Mouse (Mus musculus) stomach, embryonic 16.5 days (tissue): ENCODE measurements around the gene Tdrd9. TPM values are rescaled to one million over a fixed set of nuclear protein-coding genes. Genes with fewer than 3 reads are reported as not detected.
"Not testable (repeated sequence)": the region's sequence is repeated elsewhere in the genome, so short reads cannot be mapped to it uniquely, and the experiment has no call there.

Source experiments
- ATAC-seq: fragments of 200-750 bp; cut with Nextera tagmentation; 2 replicates; pipeline ENCODE4 v1.8.0; 2017; ENCODE audit warnings: moderate number of reproducible peaks, moderate TSS enrichment; ENCODE audit not compliant: insufficient read depth, low FRiP score
- H3K27ac ChIP-seq: fragments of 300-500 bp; sonication (generic); 2 replicates; pipeline ENCODE4 v1.5.1; 2014; ENCODE audit warnings: low read length
- H3K27me3 ChIP-seq: fragments of 300-500 bp; sonication (generic); 2 replicates; pipeline ENCODE4 v1.6.1; 2014; ENCODE audit warnings: low read length, control low read depth, mixed read lengths; ENCODE audit not compliant: control insufficient read depth, insufficient read depth
- H3K36me3 ChIP-seq: fragments of 300-500 bp; sonication (generic); 2 replicates; pipeline ENCODE4 v1.6.1; 2014; ENCODE audit warnings: low read length; ENCODE audit not compliant: control insufficient read depth, insufficient read depth
- H3K4me1 ChIP-seq: fragments of 300-500 bp; sonication (generic); 2 replicates; pipeline ENCODE4 v1.6.1; 2014; ENCODE audit warnings: low read length, control low read depth, mixed read lengths; ENCODE audit not compliant: control insufficient read depth, insufficient read depth
- H3K4me2 ChIP-seq: fragments of 300-500 bp; sonication (generic); 2 replicates; pipeline ENCODE4 v1.6.1; 2014; ENCODE audit warnings: low read depth, low read length, mixed read lengths
- H3K4me3 ChIP-seq: fragments of 300-500 bp; sonication (generic); replicated peaks from 2 replicates; pipeline ENCODE4 v1.5.1; 2014; ENCODE audit warnings: mild to moderate bottlenecking, low read length
- H3K9ac ChIP-seq: fragments of 300-500 bp; sonication (generic); 2 replicates; pipeline ENCODE4 v1.6.1; 2014; ENCODE audit warnings: low read length
- H3K9me3 ChIP-seq: fragments of 300-500 bp; sonication (generic); replicated peaks from 2 replicates; pipeline ENCODE4 v1.6.1; 2016; ENCODE audit warnings: low read length, control low read depth; ENCODE audit not compliant: control insufficient read depth
- WGBS: fragments of 180-500 bp; shearing (Covaris S2); extraction: QIAGEN DNeasy Blood & Tissue Kit; methylation state at CpG from one replicate; pipeline ENCODE4 v1.1.7; 2014; 5-methylcytosine and 5-hydroxymethylcytosine counted together
- polyA plus RNA-seq: library from polyadenylated mRNA; unstranded; fragments of >200 nt; fragmentation: Nextera tagmentation; extraction: Ambion mirVana; gene quantifications from 2 replicates; pipeline ENCODE4 v1.2.1, GENCODE M21; 2015

Tdrd9 gene
- polyA plus RNA-seq, 1 experiment from 2014 or later: 0.13 TPM

DNA sequence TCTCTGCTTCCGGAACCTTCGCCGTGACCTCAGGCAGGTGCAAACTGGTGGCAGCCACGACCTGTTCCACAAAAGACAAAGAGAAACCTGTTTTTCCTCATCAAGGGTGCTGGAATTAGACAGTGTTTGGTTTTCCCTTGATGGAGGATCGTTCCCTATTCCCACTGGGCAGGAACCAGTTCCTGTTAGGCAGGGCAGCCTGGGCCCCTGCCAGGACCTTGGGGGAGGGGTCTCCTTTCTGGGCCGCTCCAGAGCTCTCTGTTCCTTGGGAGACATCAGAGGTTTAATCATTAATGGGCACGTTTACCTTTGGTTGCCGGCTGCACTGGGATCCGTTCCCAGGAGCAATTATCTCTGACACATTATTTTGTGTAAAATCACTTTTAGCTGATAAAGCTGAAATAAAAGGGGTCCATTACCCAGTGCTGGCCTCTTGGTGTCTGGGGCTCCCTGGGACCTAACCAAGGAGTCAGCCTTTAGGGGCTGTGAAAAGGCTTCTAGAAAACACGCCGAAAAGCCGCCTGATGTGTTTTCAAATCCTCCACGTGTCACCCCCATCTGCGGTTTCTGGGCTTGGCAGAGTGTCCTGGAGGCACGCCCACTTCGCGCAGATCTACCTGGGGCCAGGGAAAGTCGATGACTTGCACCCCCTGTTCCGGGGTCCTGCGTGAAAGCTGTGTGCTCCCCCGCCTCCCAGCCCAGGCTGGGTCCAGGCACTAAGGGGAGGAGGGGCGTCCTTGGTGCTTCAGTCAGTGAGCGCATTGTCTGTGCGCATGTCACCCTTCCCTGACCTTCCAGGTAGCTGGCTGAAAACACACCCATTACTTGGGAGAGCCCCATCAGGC lies 34.4 kb upstream of the Tdrd9 start:
- Histone ChIP-seq H3K9me3 (no peaks in the 10 kb centered on the region), H3K9ac (peak overlapping the region; percentile 61), H3K4me1 (peaks cover 65% of the 10 kb centered on the region), H3K4me3 (no peak overlapping the region), H3K4me2 (peak overlapping the region; percentile 45), H3K27ac (peak overlapping the region; percentile 94), H3K27me3 (no peaks in the 10 kb centered on the region), H3K36me3 (no peaks in the 10 kb centered on the region)
- WGBS: 24% methylated on average over 24 of the region's 24 CpGs
- peak; percentile 91 for ATAC-seq

DNA sequence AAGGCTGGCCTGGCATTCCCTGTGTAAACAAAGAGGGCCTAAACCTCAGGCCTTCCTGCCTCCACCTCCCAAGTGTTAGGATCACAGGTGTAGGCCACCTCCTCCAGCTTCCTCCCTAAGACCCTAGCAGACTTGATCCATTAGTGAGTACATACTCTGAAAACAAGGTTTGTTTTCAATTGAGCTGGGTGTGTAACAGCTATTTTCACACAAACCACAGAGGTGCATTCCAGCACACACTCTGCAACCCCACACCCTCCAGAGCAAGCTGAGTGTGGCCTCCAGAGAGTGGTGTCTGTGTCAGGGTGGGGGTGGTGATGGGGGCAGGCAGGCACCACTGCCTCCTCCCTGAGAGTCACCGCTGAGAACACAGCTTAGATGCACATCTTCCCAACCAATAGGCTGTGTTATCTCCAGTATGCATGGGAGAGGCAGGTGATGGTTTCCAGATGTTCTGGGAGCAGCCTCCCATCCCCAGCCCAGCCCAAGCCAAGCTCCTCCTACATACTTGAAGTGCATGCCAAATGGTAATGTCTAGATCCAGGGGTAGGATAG lies 32.7 kb upstream of the Tdrd9 start:
- H3K27ac ChIP-seq: peak overlapping the region; percentile 94
- no peaks in the 10 kb centered on the region for H3K27me3 ChIP-seq
- no peak overlapping the region for H3K4me3 ChIP-seq
- peak overlapping the region; percentile 61; the same call in 1 of the 2 replicates for H3K9ac ChIP-seq
- peaks cover 58% of the 10 kb centered on the region for H3K4me1 ChIP-seq
- WGBS: 20% methylated on average over 1 of the region's 1 CpGs
- ATAC-seq: peak; percentile 26
- no peaks in the 10 kb centered on the region for H3K36me3 ChIP-seq
- no peak overlapping the region for H3K4me2 ChIP-seq
- H3K9me3 ChIP-seq: no peaks in the 10 kb centered on the region

DNA sequence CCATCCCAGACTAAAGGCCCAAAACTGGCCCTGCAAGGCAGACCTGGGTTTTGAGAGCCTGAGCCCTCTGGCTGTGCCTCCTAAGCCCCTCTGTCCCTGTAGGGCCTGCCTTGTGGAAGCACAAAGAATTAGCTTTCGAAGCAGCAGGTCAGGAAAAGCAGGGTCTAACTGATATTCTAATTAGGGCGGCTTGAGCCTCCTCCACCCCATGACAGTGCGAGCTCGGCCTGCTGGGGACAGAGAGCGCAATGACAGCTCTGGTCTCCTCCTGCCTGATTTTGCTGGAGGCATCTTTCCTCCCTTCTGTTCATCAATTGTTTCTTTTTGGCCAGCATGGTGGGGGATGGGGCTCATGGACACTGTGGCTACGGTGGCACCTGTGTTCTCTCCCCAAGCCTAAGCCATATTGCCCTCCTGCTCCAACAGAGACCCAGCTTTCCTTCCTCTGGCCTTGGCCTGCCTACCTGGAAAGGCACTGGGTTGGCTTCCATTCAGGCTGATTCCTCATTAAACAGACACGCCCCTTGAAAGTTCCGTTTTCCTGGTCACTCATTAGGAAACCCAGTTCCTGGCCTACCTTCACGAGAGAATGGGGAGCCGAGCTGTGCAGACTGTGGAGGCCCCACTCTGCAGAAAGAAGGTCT lies 27.8 kb upstream of the Tdrd9 start:
- 60% methylated on average over 10 of the region's 10 CpGs for WGBS
- Histone ChIP-seq H3K4me1 (peaks cover 44% of the 10 kb centered on the region), H3K27ac (peak overlapping the region; percentile 82), H3K9ac (peak overlapping the region; percentile 61), H3K27me3 (no peaks in the 10 kb centered on the region), H3K4me3 (0 out of 2 replicates have a peak overlapping the region, but pooled peaks have one; percentile 5), H3K36me3 (no peaks in the 10 kb centered on the region), H3K4me2 (peak overlapping the region; percentile 32), H3K9me3 (no peaks in the 10 kb centered on the region)
- no peak for ATAC-seq

DNA sequence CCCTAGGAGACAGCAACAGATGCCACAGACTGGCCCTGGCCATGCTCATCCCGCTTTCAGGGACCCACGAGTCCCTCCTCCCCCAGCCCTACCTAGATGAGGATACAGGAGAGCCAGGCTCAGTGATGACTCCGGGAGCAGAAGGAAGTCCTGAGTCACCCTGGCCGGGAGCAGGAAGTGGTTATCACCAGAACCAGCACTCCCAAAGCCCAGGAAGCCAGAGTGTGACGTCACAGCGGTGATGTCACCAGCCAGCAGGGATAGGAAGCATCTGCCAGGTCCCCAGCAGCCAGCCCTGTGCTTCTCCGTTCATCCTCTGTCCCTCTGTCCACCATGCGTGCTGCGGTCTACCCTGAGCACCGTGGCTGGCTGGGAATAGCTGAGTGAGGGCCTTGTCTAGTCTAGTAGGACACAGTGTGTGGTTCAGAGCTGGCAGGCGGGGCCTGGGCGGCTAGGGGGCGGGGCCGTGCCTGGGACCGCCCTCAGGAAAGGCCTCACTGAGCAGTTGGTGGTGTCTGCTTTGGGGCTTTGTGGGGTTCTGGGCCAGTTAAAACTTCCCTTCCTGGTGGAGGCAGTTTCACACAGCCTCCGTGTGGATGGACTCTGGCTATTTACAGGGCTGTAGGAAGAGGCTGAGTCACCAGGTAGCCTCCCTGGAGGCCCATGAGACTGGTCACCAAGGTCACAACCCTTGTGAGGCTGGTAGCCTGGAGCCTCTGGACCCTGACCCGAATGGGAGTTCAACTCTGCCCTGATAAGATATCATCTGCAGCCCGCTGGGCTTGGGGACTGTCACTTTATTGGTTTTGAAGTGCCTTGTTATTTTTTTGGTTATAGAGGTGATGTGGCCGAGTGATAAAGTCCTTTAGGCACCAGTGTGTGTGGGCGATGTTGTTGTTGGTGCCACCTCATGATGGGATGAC lies 27.0 kb upstream of the Tdrd9 start:
- ATAC-seq: peak; percentile 78
- Histone ChIP-seq H3K4me1 (peaks cover 37% of the 10 kb centered on the region), H3K4me2 (peak overlapping the region; percentile 32), H3K27ac (peak overlapping the region; percentile 82), H3K9ac (peak overlapping the region; percentile 61), H3K4me3 (0 out of 2 replicates have a peak overlapping the region, but pooled peaks have one; percentile 5)
- H3K27me3 ChIP-seq, H3K9me3 ChIP-seq, H3K36me3 ChIP-seq: not testable (repeated sequence)
- WGBS: 51% methylated on average over 14 of the region's 20 CpGs

DNA sequence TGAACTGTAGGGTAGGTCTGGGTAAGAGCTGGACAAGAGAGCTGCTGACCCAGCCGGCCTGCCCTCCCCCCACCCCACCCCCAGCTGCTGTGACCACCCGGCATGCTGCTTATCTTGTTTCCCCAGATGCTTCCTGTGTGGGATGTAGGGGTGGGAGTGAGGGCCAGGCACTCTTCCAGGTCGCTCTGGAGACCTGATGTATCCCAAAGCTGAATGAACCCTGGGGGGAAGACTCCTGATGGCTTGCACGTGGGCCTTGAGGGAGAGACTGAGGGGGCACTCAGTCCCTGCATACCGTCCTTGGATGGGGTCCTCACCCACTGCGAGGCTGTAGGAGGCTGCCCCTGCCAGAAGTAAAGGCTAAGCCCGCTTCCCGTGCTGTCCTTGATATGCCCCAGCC lies 26.2 kb upstream of the Tdrd9 start:
- H3K4me3 ChIP-seq: no peak overlapping the region
- H3K9ac ChIP-seq: peak overlapping the region; percentile 31
- 30% methylated on average over 8 of the region's 8 CpGs for WGBS
- H3K4me2 ChIP-seq: no peak overlapping the region
- peak overlapping the region; percentile 74 for H3K27ac ChIP-seq
- H3K27me3 ChIP-seq: no peaks in the 10 kb centered on the region
- peak; percentile 6; the same call in 1 of the 2 replicates for ATAC-seq
- H3K36me3 ChIP-seq: no peaks in the 10 kb centered on the region
- H3K9me3 ChIP-seq: no peaks in the 10 kb centered on the region
- peaks cover 32% of the 10 kb centered on the region for H3K4me1 ChIP-seq

DNA sequence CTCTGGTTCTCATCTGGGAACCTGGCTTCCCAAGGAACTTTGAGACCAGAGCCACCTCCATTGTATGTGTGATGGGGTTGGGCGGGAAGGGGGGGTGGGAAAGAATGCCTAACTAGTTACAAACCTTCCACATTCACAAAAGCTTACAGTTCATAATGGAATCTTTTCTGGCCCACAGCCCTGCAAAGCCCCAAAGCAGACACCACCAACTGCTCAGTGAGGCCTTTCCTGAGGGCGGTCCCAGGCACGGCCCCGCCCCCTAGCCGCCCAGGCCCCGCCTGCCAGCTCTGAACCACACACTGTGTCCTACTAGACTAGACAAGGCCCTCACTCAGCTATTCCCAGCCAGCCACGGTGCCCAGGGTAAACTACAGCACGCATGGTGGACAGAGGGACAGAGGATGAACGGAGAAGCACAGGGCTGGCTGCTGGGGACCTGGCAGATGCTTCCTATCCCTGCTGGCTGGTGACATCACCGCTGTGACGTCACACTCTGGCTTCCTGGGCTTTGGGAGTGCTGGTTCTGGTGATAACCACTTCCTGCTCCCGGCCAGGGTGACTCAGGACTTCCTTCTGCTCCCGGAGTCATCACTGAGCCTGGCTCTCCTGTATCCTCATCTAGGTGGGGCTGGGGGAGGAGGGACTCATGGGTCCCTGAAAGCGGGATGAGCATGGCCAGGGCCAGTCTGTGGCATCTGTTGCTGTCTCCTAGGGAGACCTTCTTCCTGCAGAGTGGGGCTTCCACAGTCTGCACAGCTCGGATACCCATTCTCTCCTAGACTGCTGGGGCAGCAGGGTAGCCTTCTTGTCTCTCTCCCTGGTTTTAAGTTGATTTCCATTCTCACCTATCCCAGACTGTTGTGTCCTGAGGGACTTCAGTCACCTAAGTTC lies 25.3 kb upstream of the Tdrd9 start:
- H3K36me3 ChIP-seq, H3K4me3 ChIP-seq, H3K27me3 ChIP-seq, H3K9me3 ChIP-seq, H3K4me2 ChIP-seq: not testable (repeated sequence)
- WGBS: 61% methylated on average over 7 of the region's 15 CpGs
- Histone ChIP-seq H3K27ac (peak overlapping the region; percentile 74), H3K9ac (peak overlapping the region; percentile 31; the same call in 1 of the 2 replicates), H3K4me1 (peaks cover 35% of the 10 kb centered on the region)
- peak; percentile 75 for ATAC-seq

DNA sequence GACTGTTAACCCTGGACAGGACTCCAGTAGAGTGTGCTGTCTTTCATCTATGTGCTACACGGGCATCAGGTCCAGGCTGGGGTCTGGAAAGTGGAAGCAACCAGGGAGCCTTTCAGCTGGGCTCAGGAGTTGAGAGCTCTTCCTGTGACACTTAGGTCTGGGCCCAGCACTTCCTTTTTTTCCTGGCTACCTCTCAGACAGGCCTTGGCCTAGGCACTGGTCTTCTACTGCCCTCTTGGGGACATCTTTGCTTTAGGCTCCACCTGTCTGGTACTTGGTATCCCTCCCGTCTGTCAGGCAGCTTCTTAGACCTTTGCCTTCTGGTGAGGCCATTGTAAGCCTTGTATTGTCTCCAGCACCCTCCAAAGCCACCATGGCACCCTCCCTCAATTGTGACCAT lies 24.6 kb upstream of the Tdrd9 start:
- Histone ChIP-seq H3K4me2 (no peak overlapping the region), H3K4me1 (peaks cover 36% of the 10 kb centered on the region), H3K9ac (no peak overlapping the region), H3K36me3 (no peaks in the 10 kb centered on the region), H3K9me3 (no peaks in the 10 kb centered on the region), H3K4me3 (no peak overlapping the region), H3K27me3 (no peaks in the 10 kb centered on the region), H3K27ac (peak overlapping the region; percentile 66)
- ATAC-seq: peak; percentile 56; the same call in 1 of the 2 replicates
- WGBS: 48% methylated on average over 2 of the region's 2 CpGs

DNA sequence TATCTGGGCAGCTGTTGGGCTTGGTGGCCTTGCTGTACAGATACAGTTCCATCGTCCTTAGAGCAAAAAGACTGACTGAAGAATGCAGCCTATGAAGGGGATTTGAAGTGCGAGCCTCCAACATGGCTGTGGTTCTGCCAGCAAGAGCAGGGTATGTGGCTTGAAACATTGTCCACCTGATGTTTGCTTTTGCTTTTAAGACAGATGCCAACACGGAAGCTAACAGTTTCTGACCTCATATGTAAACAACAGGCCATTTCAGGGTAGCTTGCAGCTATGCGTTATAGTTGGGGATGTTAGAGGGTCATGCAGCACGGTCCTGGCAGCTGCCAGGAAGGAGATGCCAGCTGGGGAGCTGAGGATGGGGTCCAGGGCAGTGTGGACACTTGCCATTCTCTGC lies 20.9 kb upstream of the Tdrd9 start:
- no peak overlapping the region for H3K9ac ChIP-seq
- H3K4me1 ChIP-seq: peaks cover 18% of the 10 kb centered on the region
- no peaks in the 10 kb centered on the region for H3K36me3 ChIP-seq
- no peaks in the 10 kb centered on the region for H3K27me3 ChIP-seq
- H3K9me3 ChIP-seq: no peaks in the 10 kb centered on the region
- H3K4me3 ChIP-seq: no peak overlapping the region
- 47% methylated on average over 5 of the region's 5 CpGs for WGBS
- no peak overlapping the region for H3K4me2 ChIP-seq
- no peak for ATAC-seq
- H3K27ac ChIP-seq: no peak overlapping the region
